Mouse (Mus musculus): ENCODE data around the gene Ndufaf8.

The Ndufaf8 gene

GRCm38 (mm10) chr11:120098588-120099511 is at the start of gene Ndufaf8, which contains the start of gene Tepsin:
TSS of gene Ndufaf8 (plus strand) at chr11:120098928.
TSS of gene Tepsin (minus strand) at chr11:120098731.
- peak; percentile 98 to 99 for DNase-seq (ENCODE audit: low spot score in 2 of 2)

- no peak for DNase-seq (ENCODE audit: low spot score in 2 of 2)
Measured at GRCm38 (mm10) chr11:120049067-120049466, 49.7 kb upstream of the Ndufaf8 start.

- DNase-seq (ENCODE audit: low spot score in 2 of 2), result no peak
Measured at GRCm38 (mm10) chr11:120051124-120051811, 47.5 kb upstream of the Ndufaf8 start.

GRCm38 (mm10) chr11:120052274-120052673 is 46.5 kb upstream of the Ndufaf8 start:
- no peak for DNase-seq (ENCODE audit: low spot score in 2 of 2)

GRCm38 (mm10) chr11:120053846-120054245 is 44.9 kb upstream of the Ndufaf8 start:
- no peak for DNase-seq (ENCODE audit: low spot score in 2 of 2)

- no peak for DNase-seq (ENCODE audit: low spot score in 2 of 2)
Measured at GRCm38 (mm10) chr11:120055953-120056732, 42.6 kb upstream of the Ndufaf8 start.

GRCm38 (mm10) chr11:120060634-120061033 is 38.1 kb upstream of the Ndufaf8 start:
- DNase-seq (ENCODE audit: low spot score in 2 of 2), result no peak

- DNase-seq (ENCODE audit: low spot score in 2 of 2), result no peak
Measured at GRCm38 (mm10) chr11:120063326-120063725, 35.4 kb upstream of the Ndufaf8 start.

- DNase-seq (ENCODE audit: low spot score in 2 of 2), result no peak
Measured at GRCm38 (mm10) chr11:120064006-120064667, 34.6 kb upstream of the Ndufaf8 start.

GRCm38 (mm10) chr11:120064668-120065040 is 34.1 kb upstream of the Ndufaf8 start:
- DNase-seq (ENCODE audit: low spot score in 2 of 2), result no peak

GRCm38 (mm10) chr11:120065291-120065690 is 33.4 kb upstream of the Ndufaf8 start:
- peak in 1 of 2 experiments; percentile 53 for DNase-seq (ENCODE audit: low spot score in 2 of 2)

- DNase-seq (ENCODE audit: low spot score in 2 of 2), result no peak
Measured at GRCm38 (mm10) chr11:120067834-120068233, 30.9 kb upstream of the Ndufaf8 start.

GRCm38 (mm10) chr11:120069261-120069660 is 29.5 kb upstream of the Ndufaf8 start:
- DNase-seq (ENCODE audit: low spot score in 2 of 2), result no peak

- DNase-seq (ENCODE audit: low spot score in 2 of 2), result no peak
Measured at GRCm38 (mm10) chr11:120070286-120070930, 28.3 kb upstream of the Ndufaf8 start.

- DNase-seq (ENCODE audit: low spot score in 2 of 2), result no peak
Measured at GRCm38 (mm10) chr11:120071065-120071464, 27.7 kb upstream of the Ndufaf8 start.

GRCm38 (mm10) chr11:120071731-120072320 is 26.9 kb upstream of the Ndufaf8 start:
- no peak for DNase-seq (ENCODE audit: low spot score in 2 of 2)

GRCm38 (mm10) chr11:120072986-120073647 is 25.6 kb upstream of the Ndufaf8 start:
- DNase-seq (ENCODE audit: low spot score in 2 of 2), result no peak

- DNase-seq (ENCODE audit: low spot score in 2 of 2), result no peak
Measured at GRCm38 (mm10) chr11:120076191-120076590, 22.5 kb upstream of the Ndufaf8 start.

- no peak for DNase-seq (ENCODE audit: low spot score in 2 of 2)
Measured at GRCm38 (mm10) chr11:120080282-120080681, 18.4 kb upstream of the Ndufaf8 start.

All from spleen, postnatal 14 days (tissue).